Mouse (Mus musculus) midbrain, embryonic 11.5 days (tissue): ENCODE measurements around the gene Sdhc. TPM values are rescaled to one million over a fixed set of nuclear protein-coding genes. Genes with fewer than 3 reads are reported as not detected.

ENCODE experiments used
- ATAC-seq: fragments of 200-750 bp; cut with Nextera tagmentation; 2 replicates; pipeline ENCODE4 v1.8.0; 2017; ENCODE audit warnings: moderate TSS enrichment, moderate library complexity; ENCODE audit not compliant: low FRiP score
- DNase-seq: peaks from one replicate; pipeline ENCODE4 v3.0.0; 2015; ENCODE audit warnings: low spot score; ENCODE audit errors: missing footprints
- H3K27ac ChIP-seq: fragments of 300-500 bp; sonication (generic); 2 replicates; pipeline ENCODE4 v1.5.1; 2014; ENCODE audit warnings: low read depth, low read length
- H3K27me3 ChIP-seq: fragments of 300-500 bp; sonication (generic); 2 replicates; pipeline ENCODE4 v1.6.1; 2014; ENCODE audit warnings: mild to moderate bottlenecking, low read length, moderate library complexity, mixed read lengths; ENCODE audit not compliant: control insufficient read depth, insufficient read depth
- H3K36me3 ChIP-seq: fragments of 300-500 bp; sonication (generic); 2 replicates; pipeline ENCODE4 v1.6.1; 2014; ENCODE audit warnings: mild to moderate bottlenecking, low read length, moderate library complexity, mixed read lengths; ENCODE audit not compliant: control insufficient read depth, insufficient read depth
- H3K4me1 ChIP-seq: fragments of 300-500 bp; sonication (generic); 2 replicates; pipeline ENCODE4 v1.6.1; 2014; ENCODE audit warnings: low read length; ENCODE audit not compliant: control insufficient read depth, insufficient read depth
- H3K4me2 ChIP-seq: fragments of 300-500 bp; sonication (generic); 2 replicates; pipeline ENCODE4 v1.6.1; 2014; ENCODE audit warnings: mild to moderate bottlenecking, moderate library complexity
- H3K4me3 ChIP-seq: fragments of 300-500 bp; sonication (generic); 2 replicates; pipeline ENCODE4 v1.5.1; 2014; ENCODE audit warnings: low read depth, low read length
- H3K9ac ChIP-seq: fragments of 300-500 bp; sonication (generic); 2 replicates; pipeline ENCODE4 v1.6.1; 2014; ENCODE audit warnings: low read length
- H3K9me3 ChIP-seq: fragments of 300-500 bp; sonication (generic); 2 replicates; pipeline ENCODE4 v1.6.1; 2016; ENCODE audit warnings: low read length; ENCODE audit not compliant: control insufficient read depth
- WGBS: fragments of 180-500 bp; shearing (Covaris S2); extraction: QIAGEN DNeasy Blood & Tissue Kit; methylation state at CpG from one replicate; pipeline ENCODE4 v1.1.7; 2014; 5-methylcytosine and 5-hydroxymethylcytosine counted together
- polyA plus RNA-seq: library from polyadenylated mRNA; unstranded; fragments of >200 nt; fragmentation: Nextera tagmentation; extraction: Ambion mirVana; gene quantifications from 2 replicates; pipeline ENCODE4 v1.2.1, GENCODE M21; 2014

The Sdhc gene
- polyA plus RNA-seq, 1 experiment from 2014 or later: 314 TPM

DNA sequence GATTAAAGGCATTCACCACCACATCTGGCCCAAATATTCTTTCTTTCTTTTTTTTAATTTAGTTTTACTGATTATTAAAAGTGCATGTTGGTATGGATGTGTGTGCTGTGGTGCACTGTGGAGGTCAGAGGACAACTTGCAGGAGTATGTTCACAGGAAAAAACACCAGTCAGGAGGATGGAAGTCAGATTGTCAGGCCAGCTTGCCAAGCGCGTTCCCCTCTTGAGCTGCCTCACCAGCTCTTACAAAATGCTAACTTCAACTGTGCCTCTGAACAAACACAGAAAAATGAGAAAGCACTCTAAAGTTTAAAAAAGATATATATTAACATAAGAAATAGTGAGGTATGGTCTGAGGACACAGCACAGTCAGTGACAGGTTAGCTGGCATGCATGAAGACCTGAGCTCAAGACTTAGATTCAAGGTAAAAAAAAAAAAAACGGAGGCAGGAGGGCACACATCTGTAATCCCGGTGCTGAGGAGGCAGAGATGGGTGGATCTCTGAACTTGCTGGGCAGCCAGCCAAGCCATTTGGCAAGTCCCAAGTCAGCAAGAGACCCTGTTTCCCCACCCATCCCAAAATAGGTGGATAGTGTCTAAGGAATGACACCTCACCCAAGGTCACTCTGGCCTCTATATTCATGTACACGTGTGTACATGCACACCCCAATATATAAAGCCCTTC lies 29.2 kb upstream of the Sdhc start:
- H3K9me3 ChIP-seq: no peaks in the 10 kb centered on the region
- no peaks in the 10 kb centered on the region for H3K27me3 ChIP-seq
- ATAC-seq: no peak
- H3K27ac ChIP-seq: no peak overlapping the region
- DNase-seq: no peak
- H3K4me3 ChIP-seq: no peak overlapping the region
- no peak overlapping the region for H3K4me2 ChIP-seq
- H3K36me3 ChIP-seq: no peaks in the 10 kb centered on the region
- H3K4me1 ChIP-seq: no peaks in the 10 kb centered on the region
- WGBS: 83% methylated on average over 5 of the region's 5 CpGs
- H3K9ac ChIP-seq: no peak overlapping the region

DNA sequence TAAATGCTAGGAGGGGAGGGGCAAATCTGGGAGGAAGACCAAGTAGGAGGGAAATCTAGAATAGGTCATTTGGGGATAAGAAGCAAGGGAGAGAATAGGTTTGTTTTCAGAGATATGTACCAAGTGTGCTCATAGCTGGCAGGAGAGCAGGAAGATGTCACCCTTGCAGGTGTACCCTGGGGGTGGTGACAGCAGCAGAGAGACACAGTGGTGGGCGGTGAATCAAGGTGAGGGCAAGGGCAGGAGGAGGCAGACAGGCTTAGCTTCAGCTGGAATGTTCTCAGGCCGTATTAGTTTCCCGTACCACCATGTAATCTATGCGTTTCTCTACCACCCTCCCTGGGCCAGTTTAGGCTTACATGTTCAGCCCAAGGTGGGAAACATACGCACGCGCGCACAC lies 22.4 kb upstream of the Sdhc start:
- no peak overlapping the region for H3K4me3 ChIP-seq
- no peaks in the 10 kb centered on the region for H3K4me1 ChIP-seq
- no peaks in the 10 kb centered on the region for H3K9me3 ChIP-seq
- DNase-seq (no peak), ATAC-seq (no peak)
- H3K27me3 ChIP-seq: no peaks in the 10 kb centered on the region
- no peaks in the 10 kb centered on the region for H3K36me3 ChIP-seq
- H3K27ac ChIP-seq: no peak overlapping the region
- no peak overlapping the region for H3K9ac ChIP-seq
- 94% methylated on average over 8 of the region's 8 CpGs for WGBS
- no peak overlapping the region for H3K4me2 ChIP-seq

- Histone ChIP-seq H3K27ac (no peak overlapping the region), H3K36me3 (no peaks in the 10 kb centered on the region), H3K9ac (no peak overlapping the region), H3K4me1 (no peaks in the 10 kb centered on the region), H3K9me3 (no peaks in the 10 kb centered on the region), H3K27me3 (no peaks in the 10 kb centered on the region), H3K4me3 (no peak overlapping the region), H3K4me2 (no peak overlapping the region)
- no peak for ATAC-seq
- 69% methylated on average over 3 of the region's 3 CpGs for WGBS
- DNase-seq: no peak
Observed at GRCm38 (mm10) chr1:171171138-171171537, 20.7 kb upstream of the Sdhc start.

DNA sequence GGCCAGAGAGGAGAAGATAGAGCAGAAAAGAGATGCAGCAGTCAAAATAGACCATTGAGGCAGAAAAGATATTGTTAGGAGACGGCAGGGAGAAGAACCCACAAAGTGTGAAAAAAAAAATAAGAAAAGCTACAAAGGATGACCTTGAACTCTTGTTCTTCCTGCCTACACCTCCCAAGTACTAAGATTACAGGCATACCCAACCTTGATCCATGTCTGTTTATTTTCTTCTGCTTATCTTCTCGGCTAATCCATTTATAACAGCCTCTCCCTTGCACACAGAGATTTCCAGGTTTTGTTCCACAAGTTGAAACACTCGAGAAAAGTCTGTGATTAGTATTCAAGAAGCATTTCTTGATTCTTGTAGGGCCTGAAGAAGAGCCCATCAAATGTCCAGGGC lies 19.5 kb upstream of the Sdhc start:
- Histone ChIP-seq H3K9ac (no peak overlapping the region), H3K36me3 (no peaks in the 10 kb centered on the region), H3K4me2 (no peak overlapping the region), H3K4me1 (no peaks in the 10 kb centered on the region), H3K4me3 (no peak overlapping the region), H3K9me3 (no peaks in the 10 kb centered on the region), H3K27me3 (no peaks in the 10 kb centered on the region), H3K27ac (no peak overlapping the region)
- DNase-seq (no peak), ATAC-seq (no peak)
- 62% methylated on average over 3 of the region's 3 CpGs for WGBS

- Histone ChIP-seq H3K9me3 (no peaks in the 10 kb centered on the region), H3K4me3 (no peak overlapping the region), H3K36me3 (no peaks in the 10 kb centered on the region), H3K27ac (no peak overlapping the region), H3K9ac (no peak overlapping the region), H3K4me2 (no peak overlapping the region), H3K27me3 (no peaks in the 10 kb centered on the region), H3K4me1 (no peaks in the 10 kb centered on the region)
- WGBS: 88% methylated on average over 12 of the region's 12 CpGs
- DNase-seq: no peak
- no peak for ATAC-seq
Observed at GRCm38 (mm10) chr1:171168906-171169305, 18.5 kb upstream of the Sdhc start.

GRCm38 (mm10) chr1:171165629-171166345 lies 15.4 kb upstream of the Sdhc start:
- Histone ChIP-seq H3K27ac (no peak overlapping the region), H3K36me3 (no peaks in the 10 kb centered on the region), H3K4me1 (no peaks in the 10 kb centered on the region), H3K9me3 (no peaks in the 10 kb centered on the region), H3K4me3 (no peak overlapping the region), H3K9ac (no peak overlapping the region), H3K27me3 (no peaks in the 10 kb centered on the region), H3K4me2 (no peak overlapping the region)
- ATAC-seq (no peak), DNase-seq (no peak)
- 83% methylated on average over 5 of the region's 5 CpGs for WGBS

DNA sequence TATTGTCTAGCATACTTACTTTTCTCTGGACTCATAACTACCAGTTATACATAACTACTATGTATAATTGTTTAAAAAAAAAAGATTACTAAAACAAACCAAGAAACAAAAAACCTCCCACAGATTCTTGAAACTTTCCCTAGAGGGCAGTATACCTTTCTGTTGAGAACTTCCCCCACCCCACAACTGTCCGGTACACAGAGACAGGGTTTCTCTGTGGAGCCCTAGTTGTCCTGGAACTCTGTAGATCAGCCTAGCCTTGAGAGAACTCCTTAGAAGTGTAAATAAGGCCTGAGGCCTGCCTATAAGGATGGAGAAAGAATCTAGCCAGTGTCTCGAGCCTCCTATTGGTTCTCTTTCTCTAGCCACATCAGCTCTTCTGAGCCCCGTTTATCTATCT lies 13.9 kb upstream of the Sdhc start:
- H3K36me3 ChIP-seq: no peaks in the 10 kb centered on the region

DNA sequence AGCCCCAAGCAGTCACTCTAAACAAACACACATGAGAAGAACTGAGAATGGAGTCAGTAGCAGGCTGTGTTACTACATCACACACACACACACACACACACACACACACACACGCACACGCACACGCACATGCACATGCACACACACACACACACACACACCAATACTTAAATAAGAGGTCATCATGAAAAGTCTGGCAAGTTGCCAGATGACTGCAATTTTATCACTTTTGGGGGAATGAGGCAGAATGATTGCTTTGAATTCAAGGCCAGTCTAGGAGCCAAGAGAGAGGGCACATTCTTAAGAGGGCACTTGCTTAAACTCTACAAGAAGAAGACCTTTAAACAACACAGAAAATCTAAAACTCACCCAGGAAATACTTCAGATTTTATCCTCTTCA lies 12.1 kb upstream of the Sdhc start:
- Histone ChIP-seq H3K4me1 (0 out of 2 replicates have a peak, but pooled peaks cover 3% of the 10 kb centered on the region), H3K9ac (no peak overlapping the region), H3K9me3 (no peaks in the 10 kb centered on the region), H3K36me3 (no peaks in the 10 kb centered on the region), H3K4me2 (no peak overlapping the region), H3K27me3 (peaks cover 12% of the 10 kb centered on the region), H3K4me3 (no peak overlapping the region), H3K27ac (no peak overlapping the region)
- ATAC-seq (no peak), DNase-seq (no peak)
- 89% methylated on average over 3 of the region's 3 CpGs for WGBS

More for the DNA sequence above, 13.9 kb upstream of the Sdhc start:
- H3K27me3 ChIP-seq: peaks cover 6% of the 10 kb centered on the region
- H3K4me2 ChIP-seq: no peak overlapping the region
- no peak overlapping the region for H3K27ac ChIP-seq
- H3K4me1 ChIP-seq: 0 out of 2 replicates have a peak, but pooled peaks cover 3% of the 10 kb centered on the region
- H3K9ac ChIP-seq: no peak overlapping the region
- peak; percentile 89 for DNase-seq
- WGBS: 27% methylated on average over 3 of the region's 3 CpGs
- H3K9me3 ChIP-seq: no peaks in the 10 kb centered on the region
- no peak overlapping the region for H3K4me3 ChIP-seq
- no peak for ATAC-seq

- Histone ChIP-seq H3K4me1 (0 out of 2 replicates have a peak, but pooled peaks cover 3% of the 10 kb centered on the region), H3K27ac (no peak overlapping the region), H3K36me3 (no peaks in the 10 kb centered on the region), H3K4me3 (no peak overlapping the region), H3K4me2 (peak overlapping the region; percentile 43), H3K27me3 (peaks cover 12% of the 10 kb centered on the region), H3K9me3 (no peaks in the 10 kb centered on the region), H3K9ac (0 out of 2 replicates have a peak overlapping the region, but pooled peaks have one; percentile 9)
- 3% methylated on average over 15 of the region's 15 CpGs for WGBS
- DNase-seq (no peak), ATAC-seq (peak; percentile 50; the same call in 1 of the 2 replicates)
Observed at GRCm38 (mm10) chr1:171159485-171159975, 9.1 kb upstream of the Sdhc start.
